Mouse (Mus musculus) heart, postnatal 10 days (tissue): ENCODE measurements at regions not wholly inside any gene's neighbourhood (a gene's known extent, or its start where the extent isn't known, plus 50 kb on each side); places are given as distances from the start of the nearest gene placed in this dataset.
"Not testable (repeated sequence)": the region's sequence is repeated elsewhere in the genome, so short reads cannot be mapped to it uniquely, and the experiment has no call there.

Experiments
- DNase-seq, 2 experiments: peaks; one replicate each; pipeline ENCODE4 v3.0.0; 2021
- intact Hi-C: fragments of 180-260 bp; cut with DNase I; formaldehyde crosslinking; loops from one replicate; pipeline ENCODE4 v1.15.1; 2025

DNA sequence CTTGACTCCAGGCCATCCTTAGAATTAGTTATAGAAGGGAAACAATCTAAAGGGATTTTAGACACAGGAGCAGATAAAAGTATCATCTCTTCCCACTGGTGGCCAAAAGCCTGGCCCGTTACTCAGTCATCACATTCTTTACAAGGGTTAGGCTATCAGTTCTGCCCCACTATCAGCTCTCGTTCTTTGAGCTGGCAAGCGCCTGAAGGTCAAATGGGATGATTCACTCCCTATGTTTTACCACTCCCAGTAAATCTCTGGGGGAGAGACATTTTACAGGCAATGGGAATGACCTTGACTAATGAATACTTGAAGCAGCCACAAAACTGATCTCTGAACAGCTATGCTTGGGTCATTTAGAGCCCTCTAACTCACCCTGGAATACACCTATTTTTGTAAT is 70.8 kb downstream of the Gm4847 start:
- DNase-seq, intact Hi-C loops: not testable (repeated sequence)

DNA sequence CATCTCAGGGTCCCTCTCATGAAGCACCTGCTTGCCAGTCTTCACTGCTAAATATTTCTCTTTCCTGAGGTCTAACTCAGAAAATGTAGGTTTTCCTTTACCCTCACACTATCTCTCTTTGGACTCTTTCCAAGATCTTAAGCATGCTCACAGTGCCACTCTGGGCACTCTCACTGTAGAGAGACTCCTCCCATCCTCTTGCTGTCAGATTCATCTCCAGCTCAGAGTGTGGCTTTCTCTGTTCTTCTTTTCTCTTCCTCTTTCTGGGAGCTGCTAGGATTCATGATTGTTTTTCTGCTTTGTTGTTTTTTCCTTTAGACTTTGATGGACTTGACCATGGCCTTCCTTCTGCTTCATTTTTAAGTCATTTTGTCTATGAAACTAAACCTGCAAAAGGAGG is 74.4 kb upstream of the Gm4846 start:
- intact Hi-C loops: loop anchor here (5.0 kb wide), 1 partner anchor 44 kb away; no protein-coding TSS in a partner anchor

More for the DNA sequence above, 74.4 kb upstream of the Gm4846 start:
- DNase-seq: no peak
